Mouse (Mus musculus) forebrain, postnatal 0 days (tissue): ENCODE measurements around the gene Cacna1g. TPM values are rescaled to one million over a fixed set of nuclear protein-coding genes. Genes with fewer than 3 reads are reported as not detected.

Source experiments
- ATAC-seq: fragments of 200-750 bp; cut with Nextera tagmentation; 2 replicates; pipeline ENCODE4 v1.8.0; 2017; ENCODE audit warnings: mild to moderate bottlenecking, moderate library complexity
- DNase-seq: peaks from one replicate; pipeline ENCODE4 v3.0.0-alpha.2; 2015
- H3K27ac ChIP-seq: fragments of 300-500 bp; sonication (generic); 2 replicates; pipeline ENCODE4 v1.5.1; 2014; ENCODE audit warnings: low read depth, mild to moderate bottlenecking, antibody characterized with exemption, low read length, moderate library complexity, mixed read lengths
- H3K27me3 ChIP-seq: fragments of 300-500 bp; sonication (generic); 2 replicates; pipeline ENCODE4 v1.6.1; 2014; ENCODE audit warnings: mild to moderate bottlenecking, low read length, mixed read lengths; ENCODE audit not compliant: insufficient read depth
- H3K36me3 ChIP-seq: fragments of 300-500 bp; sonication (generic); 2 replicates; pipeline ENCODE4 v1.6.1; 2014; ENCODE audit warnings: mild to moderate bottlenecking, moderate library complexity; ENCODE audit not compliant: insufficient read depth
- H3K4me1 ChIP-seq: fragments of 300-500 bp; sonication (generic); 2 replicates; pipeline ENCODE4 v1.6.1; 2014; ENCODE audit warnings: antibody characterized with exemption; ENCODE audit not compliant: insufficient read depth
- H3K4me2 ChIP-seq: fragments of 300-500 bp; sonication (generic); 2 replicates; pipeline ENCODE4 v1.6.1; 2014; ENCODE audit warnings: low read depth, mild to moderate bottlenecking, moderate library complexity
- H3K4me3 ChIP-seq: fragments of 300-500 bp; sonication (generic); 2 replicates; pipeline ENCODE4 v1.5.1; 2014; ENCODE audit warnings: low read depth, low read length, mixed read lengths
- H3K9ac ChIP-seq: fragments of 300-500 bp; sonication (generic); 2 replicates; pipeline ENCODE4 v1.6.1; 2014; ENCODE audit warnings: mild to moderate bottlenecking
- H3K9me3 ChIP-seq: fragments of 300-500 bp; sonication (generic); 2 replicates; pipeline ENCODE4 v1.6.1; 2016; ENCODE audit warnings: low read length
- CTCF ChIP-seq: sonication (generic); IDR thresholded peaks from 2 replicates; pipeline ENCODE4 v1.5.1; 2016; ENCODE audit warnings: antibody characterized with exemption, control low read depth, low read depth
- WGBS: fragments of 180-500 bp; shearing (Covaris S2); extraction: QIAGEN DNeasy Blood & Tissue Kit; methylation state at CpG from one replicate; pipeline ENCODE4 v1.1.7; 2014; 5-methylcytosine and 5-hydroxymethylcytosine counted together
- polyA plus RNA-seq: library from polyadenylated mRNA; unstranded; fragments of >200 nt; fragmentation: Nextera tagmentation; extraction: Ambion mirVana; gene quantifications from 2 replicates; pipeline ENCODE4 v1.2.1, GENCODE M21; 2015
- total RNA-seq: library from RNA; depleted of rRNA; stranded (reverse); fragments of >200 nt; gene quantifications from 2 replicates; pipeline ENCODE4 v1.2.3, GENCODE M21; 2014; rRNA removed

Gene Cacna1g
- total RNA-seq (47.1 and 62.9 TPM in 2 replicates), polyA plus RNA-seq (5.3 and 5.8 TPM in 2 replicates)

GRCm38 (mm10) chr11:94473707-94474543 is at the start of gene Cacna1g:
Gene Cacna1g, minus strand, starts transcription at chr11:94474198.
- peaks cover 23% of the 10 kb centered on the region for H3K4me1 ChIP-seq
- TF ChIP-seq CTCF = no peak
- peak; percentile 90 for DNase-seq

DNA sequence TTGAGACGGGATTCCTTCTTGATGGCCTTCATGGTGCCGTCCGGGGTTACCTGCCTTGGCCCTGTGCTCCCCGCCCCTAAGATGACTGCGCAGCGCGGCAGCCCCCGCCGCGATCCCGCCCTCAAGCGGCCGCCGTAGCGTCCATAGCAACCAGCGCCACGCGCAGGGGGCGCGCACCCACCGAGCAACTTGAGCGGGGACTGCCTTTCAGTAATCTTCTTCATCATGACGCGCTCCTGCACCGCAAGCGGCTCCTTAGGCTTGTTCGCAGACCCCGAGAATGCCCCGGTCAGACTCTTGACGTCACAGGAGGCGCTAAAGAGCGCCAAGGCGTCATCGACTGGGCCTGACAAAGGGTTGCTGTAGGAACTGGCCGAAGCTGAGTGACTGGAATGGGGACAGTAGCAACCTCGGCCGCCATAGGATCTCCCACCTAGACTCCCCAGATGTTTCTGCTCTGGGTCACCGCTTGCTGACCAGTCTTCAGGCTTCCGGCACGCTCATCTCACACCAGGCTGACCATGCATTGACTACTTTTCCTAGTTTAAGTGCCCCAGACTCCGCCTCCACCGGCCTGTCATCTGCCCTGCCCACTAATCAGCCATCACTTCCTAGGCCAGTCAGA is 47.3 kb upstream of the Cacna1g start, which contains the start of gene Mycbpap:
Gene Mycbpap, minus strand, starts transcription at position 524 of the 625 bp plus-strand sequence.
- Histone ChIP-seq H3K4me1 (no peaks in the 10 kb centered on the region), H3K9ac (peak within 1 kb of the TSS; percentile 52), H3K27me3 (no peaks in the 10 kb centered on the region), H3K4me2 (peak within 1 kb of the TSS; percentile 81), H3K4me3 (peak within 1 kb of the TSS; percentile 50), H3K9me3 (no peaks in the 10 kb centered on the region), H3K36me3 (no peaks in the 10 kb centered on the region), H3K27ac (no peak within 1 kb of the TSS)
- TF ChIP-seq CTCF = peak; percentile 24
- ATAC-seq (peak; percentile 84), DNase-seq (peak; percentile 63)
- under 1% methylated on average over 42 of the region's 42 CpGs for WGBS

More at GRCm38 (mm10) chr11:94473707-94474543, at the start of gene Cacna1g:
- Histone ChIP-seq H3K4me2 (peak within 1 kb of the TSS; percentile 90), H3K9me3 (no peaks in the 10 kb centered on the region), H3K9ac (peak within 1 kb of the TSS; percentile 68), H3K27me3 (peaks cover 6% of the 10 kb centered on the region), H3K27ac (peak within 1 kb of the TSS; percentile 60), H3K36me3 (no peaks in the 10 kb centered on the region), H3K4me3 (peak within 1 kb of the TSS; percentile 72)
- ATAC-seq = peak; percentile 92
- 2% methylated on average over 52 of the region's 71 CpGs for WGBS

DNA sequence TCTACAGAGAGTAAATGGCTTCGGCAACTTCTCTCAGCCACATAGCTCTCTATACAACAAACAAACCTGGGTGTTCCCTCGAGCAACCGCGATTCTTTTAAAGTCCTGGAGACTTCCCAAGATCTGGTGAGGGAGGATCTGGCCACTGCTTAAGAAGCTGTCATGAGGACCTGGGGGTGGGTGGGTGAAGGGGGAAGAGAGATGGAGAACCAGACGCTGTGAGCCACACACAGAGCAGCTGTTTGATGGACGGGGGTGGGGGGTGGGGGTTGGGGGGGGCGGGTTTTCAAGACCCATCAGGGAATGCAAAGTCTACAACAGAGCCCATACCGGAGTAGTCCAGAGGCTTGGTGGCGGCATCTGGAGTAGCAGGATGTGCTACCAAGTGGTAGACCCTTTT is 39.5 kb upstream of the Cacna1g start:
- H3K9me3 ChIP-seq = no peaks in the 10 kb centered on the region
- no peak overlapping the region for H3K9ac ChIP-seq
- H3K27ac ChIP-seq = no peak overlapping the region
- DNase-seq (no peak), ATAC-seq (no peak)
- no peak overlapping the region for H3K4me2 ChIP-seq
- H3K36me3 ChIP-seq = no peaks in the 10 kb centered on the region
- 62% methylated on average over 9 of the region's 9 CpGs for WGBS
- H3K4me3 ChIP-seq = no peak overlapping the region
- TF ChIP-seq CTCF = no peak
- no peaks in the 10 kb centered on the region for H3K4me1 ChIP-seq
- no peaks in the 10 kb centered on the region for H3K27me3 ChIP-seq

DNA sequence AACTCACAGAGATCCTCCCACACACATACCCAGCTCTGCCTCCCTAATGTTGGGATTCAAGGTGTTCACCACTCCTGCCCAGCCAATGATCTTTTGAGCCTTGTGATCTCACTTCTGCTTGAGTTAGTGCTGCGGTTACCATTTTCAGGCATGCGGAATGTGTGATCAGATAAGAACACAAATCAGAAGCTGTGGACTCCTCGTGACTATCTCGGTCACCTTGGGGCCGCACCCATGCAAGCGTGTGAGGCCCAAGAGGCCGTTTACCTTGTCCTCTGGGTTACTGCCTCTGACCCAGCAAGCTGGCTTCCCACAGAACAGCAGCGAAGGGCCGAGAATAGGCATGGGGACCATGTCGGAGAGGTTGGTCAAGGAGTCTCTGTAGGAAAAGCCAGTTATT is 35.0 kb upstream of the Cacna1g start:
- no peak overlapping the region for H3K27ac ChIP-seq
- no peak overlapping the region for H3K9ac ChIP-seq
- no peaks in the 10 kb centered on the region for H3K9me3 ChIP-seq
- no peaks in the 10 kb centered on the region for H3K4me1 ChIP-seq
- no peaks in the 10 kb centered on the region for H3K36me3 ChIP-seq
- H3K4me3 ChIP-seq = no peak overlapping the region
- no peak for DNase-seq
- H3K4me2 ChIP-seq = no peak overlapping the region
- no peak for TF ChIP-seq CTCF
- 93% methylated on average over 10 of the region's 10 CpGs for WGBS
- H3K27me3 ChIP-seq = no peaks in the 10 kb centered on the region
- ATAC-seq = no peak

DNA sequence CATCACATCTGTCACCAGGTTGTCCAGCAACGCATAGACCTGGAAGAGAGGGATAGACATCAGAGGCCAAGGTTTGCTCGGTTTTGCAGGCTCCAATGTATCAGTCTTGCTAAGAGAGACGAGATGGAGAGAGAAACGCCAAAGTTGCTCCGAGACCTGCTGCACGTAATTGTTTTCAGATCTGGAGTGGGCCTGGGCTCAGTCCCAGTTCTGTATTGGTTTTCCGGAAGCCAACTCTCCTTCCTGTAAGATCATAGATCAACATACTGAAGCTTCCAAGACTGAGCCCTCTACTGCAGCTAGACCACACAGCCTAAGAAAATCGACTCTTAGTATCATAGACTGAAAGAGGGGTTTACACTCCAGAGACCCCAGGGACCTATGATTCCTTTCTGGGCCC is 27.5 kb upstream of the Cacna1g start:
- Histone ChIP-seq H3K27me3 (peaks cover 3% of the 10 kb centered on the region; the same call in 1 of the 2 replicates), H3K9me3 (no peaks in the 10 kb centered on the region), H3K4me2 (no peak overlapping the region), H3K4me3 (no peak overlapping the region), H3K9ac (no peak overlapping the region), H3K4me1 (peaks cover 10% of the 10 kb centered on the region), H3K27ac (no peak overlapping the region), H3K36me3 (no peaks in the 10 kb centered on the region)
- 90% methylated on average over 8 of the region's 8 CpGs for WGBS
- no peak for ATAC-seq
- no peak for TF ChIP-seq CTCF
- DNase-seq = no peak

- H3K27me3 ChIP-seq = peaks cover 3% of the 10 kb centered on the region; the same call in 1 of the 2 replicates
- no peak for ATAC-seq
- no peaks in the 10 kb centered on the region for H3K36me3 ChIP-seq
- DNase-seq = no peak
- H3K9ac ChIP-seq = no peak overlapping the region
- no peak overlapping the region for H3K4me2 ChIP-seq
- H3K9me3 ChIP-seq = no peaks in the 10 kb centered on the region
- WGBS = 35% methylated on average over 8 of the region's 8 CpGs
- no peak overlapping the region for H3K27ac ChIP-seq
- H3K4me1 ChIP-seq = peaks cover 10% of the 10 kb centered on the region
- H3K4me3 ChIP-seq = no peak overlapping the region
- TF ChIP-seq CTCF = no peak
Observed at GRCm38 (mm10) chr11:94500362-94500761, 26.4 kb upstream of the Cacna1g start.
